Mouse (Mus musculus) CD4-positive naive resting alpha-beta T cell, adult 76 days (primary cell): ENCODE results near the gene Myh14. TPM values are rescaled to one million over a fixed set of nuclear protein-coding genes. Genes with fewer than 3 reads are reported as not detected.

Source experiments
- total RNA-seq: library from RNA; stranded (reverse); gene quantifications from one replicate; pipeline ENCODE4 v1.2.4, GENCODE M21; 2023

The Myh14 gene
- total RNA-seq = not detected

GRCm38 (mm10) chr7:44670803-44671202 lies at the start of gene Myh14:
TSS of gene Myh14 (minus strand) at chr7:44670843.

GRCm38 (mm10) chr7:44708574-44708973 lies 37.9 kb upstream of the Myh14 start, which contains the start of gene Izumo2:
TSS of gene Izumo2 (plus strand) at chr7:44708742.

GRCm38 (mm10) chr7:44590402-44591347 lies 80.0 kb downstream of the Myh14 start, which contains the start of gene Kcnc3:
TSS of gene Kcnc3 (plus strand) at chr7:44590664.

GRCm38 (mm10) chr7:44572213-44572701 lies 98.4 kb downstream of the Myh14 start, which contains the start of gene Napsa:
TSS of gene Napsa (plus strand) at chr7:44572380.

Other genes with a start within 250 kb of the Myh14 start
- gene Lrrc4b, start 241.8 kb downstream of the Myh14 start, total RNA-seq = not detected
- not detected for gene Aspdh, start 205.5 kb downstream of the Myh14 start, total RNA-seq
- 47.6 TPM for gene Josd2, start 202.9 kb downstream of the Myh14 start, total RNA-seq
- 80.4 TPM for gene Emc10, start 174.3 kb downstream of the Myh14 start, total RNA-seq
- 6.6 TPM for gene Fam71e1, start 174.3 kb downstream of the Myh14 start, total RNA-seq
- gene Mybpc2, start 146.2 kb downstream of the Myh14 start, total RNA-seq = 1.7 TPM
- gene Spib, start 138.8 kb downstream of the Myh14 start, total RNA-seq = 25.1 TPM
- 41.4 TPM for gene Pold1, start 122.0 kb downstream of the Myh14 start, total RNA-seq
- gene Nr1h2, start 116.9 kb downstream of the Myh14 start, total RNA-seq = 291 TPM
- 38.9 TPM for gene Napsa, start 98.5 kb downstream of the Myh14 start, total RNA-seq
- 1.00 TPM for gene Kcnc3, start 80.2 kb downstream of the Myh14 start, total RNA-seq
- not detected for gene Izumo2, start 37.9 kb upstream of the Myh14 start, total RNA-seq
- 70.7 TPM for gene Vrk3, start 77.6 kb upstream of the Myh14 start, total RNA-seq
- gene Zfp473, start 80.2 kb upstream of the Myh14 start, total RNA-seq = 0.88 TPM
- 30.5 TPM for gene Nup62, start 145.2 kb upstream of the Myh14 start, total RNA-seq
- gene Il4i1, start 145.5 kb upstream of the Myh14 start, total RNA-seq = 11.5 TPM
- 5.1 TPM for gene Atf5, start 145.8 kb upstream of the Myh14 start, total RNA-seq
- gene Akt1s1, start 178.1 kb upstream of the Myh14 start, total RNA-seq = 40.7 TPM
- gene Tbc1d17, start 178.2 kb upstream of the Myh14 start, total RNA-seq = 102 TPM
- 51.4 TPM for gene Pnkp, start 186.3 kb upstream of the Myh14 start, total RNA-seq
- gene Ptov1, start 198.9 kb upstream of the Myh14 start, total RNA-seq = 17.6 TPM
- gene Med25, start 221.9 kb upstream of the Myh14 start, total RNA-seq = 74.7 TPM
- gene Fuz, start 225.2 kb upstream of the Myh14 start, total RNA-seq = 18.1 TPM